Mouse (Mus musculus) liver, postnatal 0 days (tissue): Measurements from ENCODE around the gene Gm12666.

ENCODE experiments used
- CTCF ChIP-seq: sonication (generic); IDR thresholded peaks from 2 replicates; pipeline ENCODE4 v1.5.1; 2016; ENCODE audit warnings: antibody characterized with exemption, low read depth
- EP300 ChIP-seq: IDR thresholded peaks from 2 replicates; pipeline ENCODE4 v1.6.1; 2016; ENCODE audit warnings: antibody characterized with exemption, low read depth, mild to moderate bottlenecking

DNA sequence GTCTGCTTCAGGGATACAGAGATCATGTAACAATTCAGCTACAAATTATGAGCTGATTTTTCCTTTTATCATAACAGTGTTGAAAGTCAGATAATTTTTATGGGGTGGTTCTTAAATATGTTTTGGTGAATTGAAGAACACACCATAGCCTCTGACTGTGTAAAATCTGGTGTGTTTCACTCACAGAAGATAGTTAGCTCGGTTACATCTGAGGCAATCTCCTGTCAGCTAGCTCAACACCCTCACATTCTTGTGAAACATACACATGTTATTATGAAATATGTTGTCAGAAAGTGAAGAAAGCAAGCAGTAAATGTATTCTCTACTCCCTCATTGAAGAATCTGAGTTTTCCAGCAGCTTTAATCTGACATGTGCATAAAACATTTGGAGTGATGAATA is 24.7 kb upstream of the Gm12666 start:
- TF ChIP-seq CTCF (no peak), EP300 (no peak)
